9 mouse cellular contexts compared by ENCODE assay signal in genomic region chr8:88023423-88023822, GRCm38 (mm10).
DNase-seq lines count a peak whose midpoint lies in the region; ATAC-seq and TF ChIP-seq lines count a peak whose summit lies in the region.
"Had no signal": no experiment of that assay in that cellular context is flagged by ENCODE, and none has a peak within 500 bp of the region (broad histone marks: within the 10 kb centered on the region; RNA-seq: fewer than 3 reads in every experiment).

No protein-coding gene starts in this region.

- no peaks in the 10 kb centered on the region for H3K27me3 ChIP-seq in heart, postnatal 0 days (ENCODE audit: control insufficient read depth, insufficient read depth, low read length)
- H3K27me3 ChIP-seq in midbrain, embryonic 11.5 days (ENCODE audit: control insufficient read depth, insufficient read depth, low read length), result no peaks in the 10 kb centered on the region
- H3K27me3 ChIP-seq: liver, embryonic 13.5 days had no signal

- peak; percentile 19 for DNase-seq in urinary bladder, postnatal 25 days (ENCODE audit: low spot score)
- DNase-seq in urinary bladder, postnatal 10 days (ENCODE audit: low spot score), result no peak
- DNase-seq in cerebellum, postnatal 14 days, result peak; percentile 81 to 84
- DNase-seq in heart, postnatal 0 days (ENCODE audit: low spot score), result peak; percentile 42
- DNase-seq in kidney, postnatal 25 days, result peak; percentile 48 to 51
- DNase-seq in midbrain, embryonic 11.5 days (ENCODE audit: low spot score, missing footprints), result peak; percentile 91
- peak; percentile 11 for DNase-seq in yolk sac, embryonic 10.5 days (ENCODE audit: low spot score)
- DNase-seq: liver, embryonic 13.5 days had no signal

- no peak; the same call in 1 of the 2 replicates for ATAC-seq in heart, postnatal 0 days (ENCODE audit: insufficient read depth, low read depth)
- peak; percentile 82 for ATAC-seq in midbrain, embryonic 11.5 days (ENCODE audit: low FRiP score)
- ATAC-seq in megakaryocyte-erythroid progenitor cell, adult 5-6 weeks (replicated peaks; ENCODE audit: low FRiP score, low TSS enrichment, poor library complexity, severe bottlenecking), result no peak

- H3K4me2 ChIP-seq in heart, postnatal 0 days (ENCODE audit: low read depth, low read length), result no peak overlapping the region
- H3K4me2 ChIP-seq in midbrain, embryonic 11.5 days, result no peak overlapping the region
- H3K4me2 ChIP-seq: liver, embryonic 13.5 days had no signal

- no peaks in the 10 kb centered on the region for H3K9me3 ChIP-seq in heart, postnatal 0 days (replicated peaks; ENCODE audit: control insufficient read depth, low read length)
- peaks cover 1% of the 10 kb centered on the region; the same call in 1 of the 2 replicates for H3K9me3 ChIP-seq in midbrain, embryonic 11.5 days (ENCODE audit: control insufficient read depth, low read length)
- H3K9me3 ChIP-seq: liver, embryonic 13.5 days had no signal

- no peaks in the 10 kb centered on the region for H3K36me3 ChIP-seq in heart, postnatal 0 days (replicated peaks; ENCODE audit: control insufficient read depth, insufficient read depth, low read length)
- no peaks in the 10 kb centered on the region for H3K36me3 ChIP-seq in midbrain, embryonic 11.5 days (ENCODE audit: control insufficient read depth, insufficient read depth, low read length)
- H3K36me3 ChIP-seq: liver, embryonic 13.5 days had no signal

- H3K4me1 ChIP-seq in heart, postnatal 0 days (ENCODE audit: control insufficient read depth, insufficient read depth), result no peaks in the 10 kb centered on the region
- H3K4me1 ChIP-seq in midbrain, embryonic 11.5 days (ENCODE audit: control insufficient read depth, insufficient read depth, low read length), result peaks cover 5% of the 10 kb centered on the region
- H3K4me1 ChIP-seq: liver, embryonic 13.5 days had no signal

- no peak overlapping the region for H3K4me3 ChIP-seq in heart, postnatal 0 days (ENCODE audit: low read depth, low read length)
- H3K4me3 ChIP-seq in midbrain, embryonic 11.5 days (ENCODE audit: low read depth, low read length), result no peak overlapping the region
- H3K4me3 ChIP-seq: liver, embryonic 13.5 days had no signal

- TF ChIP-seq CTCF in heart, postnatal 0 days (IDR thresholded peaks at IDR 0.05; ENCODE audit: low read depth), result peak; percentile 65

- 12% methylated on average over 5 of the region's 5 CpGs for WGBS in heart, postnatal 0 days
- WGBS in midbrain, embryonic 11.5 days, result 10% methylated on average over 5 of the region's 5 CpGs

- H3K9ac ChIP-seq in heart, postnatal 0 days (replicated peaks; ENCODE audit: low read depth, low read length), result no peak overlapping the region
- no peak overlapping the region for H3K9ac ChIP-seq in midbrain, embryonic 11.5 days (ENCODE audit: low read length)
- H3K9ac ChIP-seq: liver, embryonic 13.5 days had no signal

- no peak for TF ChIP-seq EP300 in heart, postnatal 0 days (IDR thresholded peaks at IDR 0.05; ENCODE audit: low read depth)

- H3K27ac ChIP-seq in heart, postnatal 0 days (ENCODE audit: low read depth), result no peak overlapping the region
- H3K27ac ChIP-seq in midbrain, embryonic 11.5 days (ENCODE audit: low read depth, low read length), result no peak overlapping the region
- H3K27ac ChIP-seq: liver, embryonic 13.5 days had no signal
